Mouse (Mus musculus) testis, adult 2 months (tissue): ENCODE measurements around the gene Iars2. TPM values are rescaled to one million over a fixed set of nuclear protein-coding genes. Genes with fewer than 3 reads are reported as not detected.
A peak's percentile ranks its signal among the peaks of the same experiment; 100 is the strongest.

Experiments used
- H3K27ac ChIP-seq: fragments of 200-500 bp; 2 replicates; pipeline ENCODE4 v1.5.1; 2012; ENCODE audit warnings: low read depth, low read length; ENCODE audit not compliant: control insufficient read depth, insufficient read depth
- H3K27me3 ChIP-seq: fragments of 200-500 bp; 2 replicates; pipeline ENCODE4 v1.6.1; 2012; ENCODE audit warnings: mild to moderate bottlenecking, low read length, moderate library complexity; ENCODE audit not compliant: control insufficient read depth, insufficient read depth
- H3K36me3 ChIP-seq: fragments of 200-500 bp; 2 replicates; pipeline ENCODE4 v1.6.1; 2012; ENCODE audit warnings: mild to moderate bottlenecking, low read length; ENCODE audit not compliant: control insufficient read depth, insufficient read depth
- H3K4me1 ChIP-seq: fragments of 200-500 bp; 2 replicates; pipeline ENCODE4 v1.6.1; 2012; ENCODE audit warnings: low read length; ENCODE audit not compliant: control insufficient read depth, insufficient read depth
- H3K4me3 ChIP-seq: fragments of 200-500 bp; 2 replicates; pipeline ENCODE4 v1.5.1; 2012; ENCODE audit warnings: low read depth, mild to moderate bottlenecking, low read length, moderate library complexity, mixed read lengths; ENCODE audit not compliant: control insufficient read depth
- CTCF ChIP-seq: fragments of 200-500 bp; IDR thresholded peaks from 2 replicates; pipeline ENCODE4 v1.5.1; 2012; ENCODE audit warnings: low read depth, mild to moderate bottlenecking, inconsistent platforms, low read length, moderate library complexity; ENCODE audit not compliant: control insufficient read depth, insufficient read depth, insufficient replicate concordance
- POLR2A ChIP-seq: fragments of 200-500 bp; IDR thresholded peaks from 2 replicates; pipeline ENCODE4 v1.6.1; 2012; ENCODE audit warnings: low read depth, mild to moderate bottlenecking, inconsistent platforms, low read length, moderate library complexity; ENCODE audit not compliant: control insufficient read depth
- polyA plus RNA-seq: library from polyadenylated mRNA; depleted of rRNA; stranded (reverse); fragments of >200 nt; gene quantifications from 2 replicates; pipeline ENCODE4 v1.2.3, GENCODE M21; 2012

Gene Iars2
- polyA plus RNA-seq, 1 experiment: 12.0 TPM

DNA sequence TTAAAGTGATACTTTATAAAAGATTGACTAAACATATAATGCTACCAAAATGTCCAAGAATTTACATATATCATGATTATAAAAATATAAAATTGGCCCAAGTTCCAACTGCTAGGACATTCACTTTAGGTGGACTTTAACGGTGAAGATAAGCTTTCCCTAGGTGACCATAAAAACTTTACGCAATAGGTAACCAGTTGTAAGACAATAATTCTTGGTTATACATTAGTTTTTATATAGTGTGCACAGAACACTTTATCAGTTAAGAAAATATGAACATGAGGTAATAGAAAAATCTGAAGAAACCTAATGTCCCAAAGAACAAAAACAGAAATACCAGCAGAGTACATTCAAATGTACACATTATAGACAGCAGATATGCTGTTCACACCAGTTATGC is 20.9 kb downstream of the Iars2 start:
- Histone ChIP-seq H3K4me3 (no peak overlapping the region), H3K4me1 (no peaks in the 10 kb centered on the region), H3K27ac (no peak overlapping the region), H3K36me3 (no peaks in the 10 kb centered on the region), H3K27me3 (no peaks in the 10 kb centered on the region)
- no peak for TF ChIP-seq POLR2A
- no peak for TF ChIP-seq CTCF

DNA sequence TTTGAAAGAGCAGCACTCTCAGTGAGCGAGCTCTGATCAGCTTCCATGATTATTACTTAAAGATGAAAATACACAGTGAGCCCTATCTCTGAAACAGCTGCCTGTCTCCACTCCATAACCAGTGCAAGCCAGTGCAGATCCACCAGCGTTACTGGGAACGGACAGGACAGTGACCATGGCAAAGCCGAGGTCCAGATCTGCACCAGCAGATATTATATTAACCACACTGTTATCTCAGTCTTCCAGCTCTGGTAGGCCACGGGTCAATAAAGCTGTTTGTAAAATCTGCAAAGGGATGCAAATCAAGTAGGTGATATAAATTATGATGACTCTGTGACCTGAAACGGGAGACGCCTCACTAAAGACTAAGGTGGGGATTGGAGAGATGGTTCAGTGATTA is 21.6 kb downstream of the Iars2 start:
- Histone ChIP-seq H3K27me3 (no peaks in the 10 kb centered on the region), H3K4me1 (no peaks in the 10 kb centered on the region), H3K36me3 (no peaks in the 10 kb centered on the region), H3K4me3 (no peak overlapping the region), H3K27ac (no peak overlapping the region)
- no peak for TF ChIP-seq POLR2A
- no peak for TF ChIP-seq CTCF

DNA sequence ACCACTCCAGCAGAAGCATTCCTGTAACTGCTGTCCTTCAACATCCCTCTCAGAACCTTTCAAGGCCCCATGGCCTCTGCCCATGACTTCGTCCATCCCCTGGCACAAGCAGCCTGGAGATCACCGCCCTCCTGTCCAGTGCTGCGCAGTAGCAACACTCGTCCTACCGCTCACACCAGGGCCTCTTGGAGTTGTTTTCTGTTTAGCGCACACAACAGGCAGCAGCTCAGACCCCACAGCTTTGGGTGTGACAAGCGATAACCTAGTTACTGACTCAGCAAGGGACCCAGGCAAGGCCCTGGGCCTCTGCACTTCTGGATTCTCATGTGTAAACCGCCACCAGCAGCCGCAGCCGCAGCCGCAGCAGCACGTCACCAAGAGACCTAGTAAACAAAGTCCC is 22.4 kb downstream of the Iars2 start:
- TF ChIP-seq CTCF (no peak), POLR2A (no peak)
- Histone ChIP-seq H3K36me3 (no peaks in the 10 kb centered on the region), H3K4me1 (no peaks in the 10 kb centered on the region), H3K27me3 (no peaks in the 10 kb centered on the region), H3K4me3 (no peak overlapping the region), H3K27ac (no peak overlapping the region)

DNA sequence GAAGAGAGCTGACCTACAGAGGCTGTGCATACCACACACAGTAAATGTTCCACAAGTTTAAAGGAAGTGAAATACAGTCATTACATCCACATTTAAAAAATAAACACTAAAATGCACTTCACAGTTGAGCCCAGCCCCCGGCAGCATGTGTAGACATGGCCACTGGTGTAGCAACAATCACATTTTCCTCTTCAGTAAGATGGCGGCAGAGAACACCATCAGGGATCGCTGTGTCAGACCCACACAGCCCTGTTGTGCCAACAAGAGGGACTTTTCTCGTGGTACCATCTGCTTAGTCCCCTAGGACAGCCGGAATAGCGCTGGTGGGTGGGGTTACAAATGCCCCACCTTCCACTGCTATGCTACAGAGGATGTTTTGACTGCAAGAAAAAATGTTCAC is 26.4 kb downstream of the Iars2 start:
- peak overlapping the region; percentile 69 for H3K4me3 ChIP-seq
- H3K4me1 ChIP-seq: no peaks in the 10 kb centered on the region
- no peak overlapping the region for H3K27ac ChIP-seq
- no peaks in the 10 kb centered on the region for H3K27me3 ChIP-seq
- no peaks in the 10 kb centered on the region for H3K36me3 ChIP-seq
- no peak for TF ChIP-seq CTCF
- TF ChIP-seq POLR2A: no peak

DNA sequence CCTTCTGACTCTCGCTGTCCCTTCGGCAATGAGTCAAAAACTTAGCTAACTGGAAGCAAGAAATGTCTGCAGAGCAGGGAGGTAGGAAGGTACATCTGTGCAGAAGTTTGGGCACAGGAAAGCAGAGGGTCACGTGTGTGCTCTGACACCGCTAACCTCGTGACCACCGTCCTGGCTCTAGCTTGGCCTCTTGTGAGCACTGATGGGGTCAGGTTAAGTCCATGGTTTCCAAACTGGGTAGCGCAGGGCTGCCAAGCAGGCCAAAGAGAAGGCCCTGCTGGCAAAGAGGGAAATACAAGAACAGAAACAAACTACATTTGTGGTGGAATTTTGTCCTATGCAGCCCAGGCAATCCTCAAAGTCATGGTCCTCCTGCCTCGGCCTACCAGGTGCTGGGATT is 30.7 kb downstream of the Iars2 start:
- TF ChIP-seq POLR2A (no peak), CTCF (no peak)
- Histone ChIP-seq H3K4me1 (no peaks in the 10 kb centered on the region), H3K4me3 (no peak overlapping the region), H3K27me3 (no peaks in the 10 kb centered on the region), H3K36me3 (no peaks in the 10 kb centered on the region; the same call in 1 of the 2 replicates), H3K27ac (no peak overlapping the region)

DNA sequence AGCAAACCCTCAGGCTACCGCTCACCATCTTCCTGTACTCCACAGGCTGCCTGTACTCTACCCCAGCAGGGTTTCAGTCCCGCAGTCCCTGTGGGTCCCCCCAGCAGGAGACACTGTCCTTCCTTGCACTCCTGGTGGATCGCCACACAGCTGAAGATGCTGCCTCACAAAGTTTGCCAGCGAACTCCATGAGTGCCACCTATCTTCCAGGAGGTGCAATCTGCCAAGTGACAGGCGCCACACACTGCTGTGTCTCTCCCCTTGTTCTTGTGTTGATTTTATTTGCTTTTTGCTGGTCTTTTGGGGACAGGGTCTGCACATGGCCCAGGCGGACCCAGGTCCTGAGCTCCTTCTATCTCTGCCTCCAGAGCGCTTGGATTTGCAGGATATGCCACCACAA is 32.3 kb downstream of the Iars2 start:
- TF ChIP-seq CTCF: no peak
- TF ChIP-seq POLR2A: no peak
- H3K27ac ChIP-seq: no peak overlapping the region
- no peaks in the 10 kb centered on the region for H3K4me1 ChIP-seq
- H3K27me3 ChIP-seq: no peaks in the 10 kb centered on the region
- no peak overlapping the region for H3K4me3 ChIP-seq
- no peaks in the 10 kb centered on the region; the same call in 1 of the 2 replicates for H3K36me3 ChIP-seq

DNA sequence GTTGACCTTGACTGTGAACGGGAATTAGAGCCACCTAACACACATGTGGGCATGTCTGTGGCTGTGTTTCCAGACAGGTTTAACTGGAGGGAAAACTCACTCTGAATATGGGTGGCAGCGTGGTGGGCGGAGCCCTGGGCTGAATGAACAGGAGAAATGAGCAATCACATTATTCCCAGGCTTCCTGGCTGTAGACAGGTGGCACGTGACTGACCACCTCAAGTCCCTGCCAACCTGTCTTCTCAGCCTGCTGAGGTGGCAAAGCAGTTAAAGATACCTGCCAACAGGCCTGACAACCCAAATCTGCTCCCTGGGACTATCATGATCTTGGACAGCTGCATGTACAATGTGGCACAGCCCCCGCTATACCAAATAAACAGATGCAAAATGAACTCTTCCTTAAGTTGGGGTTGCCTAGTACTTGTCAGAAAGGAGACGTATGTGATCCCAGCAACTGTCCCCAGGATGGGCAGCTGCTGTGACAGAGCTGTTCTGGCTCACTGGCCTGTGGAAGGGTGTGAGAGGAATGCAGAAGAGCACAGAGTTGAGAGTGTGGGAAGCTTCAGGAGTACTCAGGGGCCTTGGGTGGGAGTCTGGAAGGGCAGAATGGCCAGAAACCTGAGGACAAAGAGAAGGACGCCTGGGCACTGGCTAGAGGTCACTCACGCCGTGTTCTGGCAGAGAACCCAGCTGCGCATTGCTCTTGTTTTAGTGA is 36.4 kb downstream of the Iars2 start:
- Histone ChIP-seq H3K27ac (no peak overlapping the region), H3K4me3 (no peak overlapping the region), H3K36me3 (no peaks in the 10 kb centered on the region; the same call in 1 of the 2 replicates), H3K4me1 (no peaks in the 10 kb centered on the region), H3K27me3 (no peaks in the 10 kb centered on the region)
- TF ChIP-seq POLR2A: no peak
- no peak for TF ChIP-seq CTCF
